Mouse (Mus musculus) liver, postnatal 0 days (tissue): Measurements from ENCODE around the gene Gpatch11. TPM values are rescaled to one million over a fixed set of nuclear protein-coding genes. Genes with fewer than 3 reads are reported as not detected.

Experiments used
- ATAC-seq: fragments of 200-750 bp; cut with Nextera tagmentation; 2 replicates; pipeline ENCODE4 v1.8.0; 2017; ENCODE audit warnings: mild to moderate bottlenecking, moderate library complexity
- DNase-seq: peaks from one replicate; pipeline ENCODE4 v3.0.0-alpha.2; 2016
- H3K27ac ChIP-seq: fragments of 300-500 bp; sonication (generic); 2 replicates; pipeline ENCODE4 v1.5.1; 2014; ENCODE audit warnings: antibody characterized with exemption, moderate library complexity, mild to moderate bottlenecking, low read depth
- H3K27me3 ChIP-seq: fragments of 300-500 bp; sonication (generic); 2 replicates; pipeline ENCODE4 v1.6.1; 2014; ENCODE audit warnings: low read length, control low read depth, mixed read lengths; ENCODE audit not compliant: insufficient read depth
- H3K36me3 ChIP-seq: fragments of 300-500 bp; sonication (generic); replicated peaks from 2 replicates; pipeline ENCODE4 v1.6.1; 2014; ENCODE audit warnings: mild to moderate bottlenecking, control low read depth, low read length, moderate library complexity, mixed read lengths; ENCODE audit not compliant: insufficient read depth
- H3K4me1 ChIP-seq: fragments of 300-500 bp; sonication (generic); 2 replicates; pipeline ENCODE4 v1.6.1; 2014; ENCODE audit warnings: antibody characterized with exemption, mild to moderate bottlenecking, control low read depth; ENCODE audit not compliant: insufficient read depth
- H3K4me2 ChIP-seq: fragments of 300-500 bp; sonication (generic); 2 replicates; pipeline ENCODE4 v1.6.1; 2014; ENCODE audit warnings: low read depth, mild to moderate bottlenecking, low read length, moderate library complexity, mixed read lengths
- H3K4me3 ChIP-seq: fragments of 300-500 bp; sonication (generic); 2 replicates; pipeline ENCODE4 v1.5.1; 2014; ENCODE audit warnings: low read depth, low read length
- H3K9ac ChIP-seq: fragments of 300-500 bp; sonication (generic); replicated peaks from 2 replicates; pipeline ENCODE4 v1.6.1; 2014; ENCODE audit warnings: mild to moderate bottlenecking, moderate library complexity
- H3K9me3 ChIP-seq: fragments of 300-500 bp; sonication (generic); 2 replicates; pipeline ENCODE4 v1.6.1; 2016; ENCODE audit warnings: mild to moderate bottlenecking, control low read depth, low read length, mixed read lengths
- CTCF ChIP-seq: sonication (generic); IDR thresholded peaks from 2 replicates; pipeline ENCODE4 v1.5.1; 2016; ENCODE audit warnings: antibody characterized with exemption, low read depth
- EP300 ChIP-seq: IDR thresholded peaks from 2 replicates; pipeline ENCODE4 v1.6.1; 2016; ENCODE audit warnings: antibody characterized with exemption, low read depth, mild to moderate bottlenecking
- WGBS: fragments of 180-500 bp; shearing (Covaris S2); extraction: QIAGEN DNeasy Blood & Tissue Kit; methylation state at CpG from one replicate; pipeline ENCODE4 v1.1.7; 2014; ENCODE audit not compliant: insufficient replicate concordance; 5-methylcytosine and 5-hydroxymethylcytosine counted together
- polyA plus RNA-seq: library from polyadenylated mRNA; unstranded; fragments of >200 nt; fragmentation: Nextera tagmentation; extraction: Ambion mirVana; gene quantifications from 2 replicates; pipeline ENCODE4 v1.2.1, GENCODE M21; 2015

Gene Gpatch11
- polyA plus RNA-seq, 1 experiment from 2014 or later, result 13.9 TPM

GRCm38 (mm10) chr17:78888554-78888953, 53.2 kb downstream of the Gpatch11 start:
- Histone ChIP-seq H3K9me3 (no peaks in the 10 kb centered on the region), H3K4me1 (no peaks in the 10 kb centered on the region), H3K4me3 (no peak overlapping the region), H3K27me3 (no peaks in the 10 kb centered on the region), H3K36me3 (no peaks in the 10 kb centered on the region), H3K9ac (no peak overlapping the region), H3K4me2 (no peak overlapping the region), H3K27ac (no peak overlapping the region)
- no peak for DNase-seq
- ATAC-seq, result no peak
- 68% methylated on average over 4 of the region's 4 CpGs for WGBS
- TF ChIP-seq EP300, result no peak
- no peak for TF ChIP-seq CTCF

GRCm38 (mm10) chr17:78889184-78889583, 53.8 kb downstream of the Gpatch11 start:
- no peak for DNase-seq

GRCm38 (mm10) chr17:78891020-78891419, 55.7 kb downstream of the Gpatch11 start:
- peak; percentile 29; the same call in 1 of the 2 replicates for ATAC-seq
- no peak overlapping the region for H3K4me3 ChIP-seq
- H3K4me1 ChIP-seq, result no peaks in the 10 kb centered on the region
- H3K4me2 ChIP-seq, result no peak overlapping the region
- 52% methylated on average over 9 of the region's 9 CpGs for WGBS
- no peak for DNase-seq
- no peaks in the 10 kb centered on the region for H3K36me3 ChIP-seq
- no peak overlapping the region for H3K27ac ChIP-seq
- no peaks in the 10 kb centered on the region for H3K27me3 ChIP-seq
- no peaks in the 10 kb centered on the region for H3K9me3 ChIP-seq
- no peak overlapping the region for H3K9ac ChIP-seq
- no peak for TF ChIP-seq EP300

More at GRCm38 (mm10) chr17:78889184-78889583, 53.8 kb downstream of the Gpatch11 start:
- Histone ChIP-seq H3K36me3 (no peaks in the 10 kb centered on the region), H3K9ac (no peak overlapping the region), H3K4me1 (no peaks in the 10 kb centered on the region), H3K27me3 (no peaks in the 10 kb centered on the region), H3K27ac (no peak overlapping the region), H3K9me3 (no peaks in the 10 kb centered on the region), H3K4me3 (no peak overlapping the region), H3K4me2 (no peak overlapping the region)
- TF ChIP-seq CTCF (no peak), EP300 (no peak)
- 60% methylated on average over 3 of the region's 3 CpGs for WGBS
- ATAC-seq, result no peak

GRCm38 (mm10) chr17:78894991-78895390, 59.6 kb downstream of the Gpatch11 start:
- TF ChIP-seq EP300 (no peak), CTCF (no peak)
- no peak overlapping the region for H3K4me3 ChIP-seq
- DNase-seq (no peak), ATAC-seq (no peak)
- 71% methylated on average over 7 of the region's 7 CpGs for WGBS
- peak overlapping the region; percentile 42; the same call in 1 of the 2 replicates for H3K4me2 ChIP-seq
- no peaks in the 10 kb centered on the region for H3K4me1 ChIP-seq
- no peaks in the 10 kb centered on the region for H3K9me3 ChIP-seq
- no peak overlapping the region for H3K9ac ChIP-seq
- H3K27ac ChIP-seq, result no peak overlapping the region
- no peaks in the 10 kb centered on the region for H3K36me3 ChIP-seq
- H3K27me3 ChIP-seq, result no peaks in the 10 kb centered on the region

- Histone ChIP-seq H3K4me2 (peak overlapping the region; percentile 42), H3K4me1 (no peaks in the 10 kb centered on the region), H3K4me3 (no peak overlapping the region), H3K27me3 (no peaks in the 10 kb centered on the region), H3K36me3 (no peaks in the 10 kb centered on the region), H3K9me3 (no peaks in the 10 kb centered on the region), H3K27ac (no peak overlapping the region), H3K9ac (no peak overlapping the region)
- ATAC-seq (no peak), DNase-seq (peak; percentile 62)
- TF ChIP-seq CTCF, result peak; percentile 64
- TF ChIP-seq EP300, result no peak
- WGBS, result 16% methylated on average over 8 of the region's 8 CpGs
Measured at GRCm38 (mm10) chr17:78895394-78895793, 60.0 kb downstream of the Gpatch11 start.

Other genes with a start within 250 kb of the Gpatch11 start
- gene Strn, start 98.4 kb upstream of the Gpatch11 start, polyA plus RNA-seq, result 1.2 and 1.7 TPM in 2 replicates
- 2.3 and 2.5 TPM in 2 replicates for gene Heatr5b, start 203 bp upstream of the Gpatch11 start, polyA plus RNA-seq
- gene Eif2ak2, start 47.0 kb downstream of the Gpatch11 start, polyA plus RNA-seq, result 7.4 and 8.4 TPM in 2 replicates
- 0.07 and 0.08 TPM in 2 replicates for gene Sult6b1, start 71.4 kb downstream of the Gpatch11 start, polyA plus RNA-seq
- gene Cebpzos, start 80.9 kb downstream of the Gpatch11 start, polyA plus RNA-seq, result 57.0 and 59.5 TPM in 2 replicates
- gene Cebpz, start 101.5 kb downstream of the Gpatch11 start, polyA plus RNA-seq, result 32.1 and 34.6 TPM in 2 replicates
- 18.8 and 22.2 TPM in 2 replicates for gene Ndufaf7, start 101.6 kb downstream of the Gpatch11 start, polyA plus RNA-seq
- gene Prkd3, start 185.2 kb downstream of the Gpatch11 start, polyA plus RNA-seq, result 14.6 and 17.0 TPM in 2 replicates
- gene Qpct, start 216.3 kb downstream of the Gpatch11 start, polyA plus RNA-seq, result 53.2 and 53.8 TPM in 2 replicates